Mouse (Mus musculus) cerebellum, adult 8-10 months (tissue): ENCODE results near the gene Epha7.

Experiments
- DNase-seq: peaks from one replicate; pipeline ENCODE4 v3.0.0; 2022

Epha7 gene

GRCm38 (mm10) chr4:28901496-28901895, 88.6 kb downstream of the Epha7 start:
- DNase-seq, result peak; percentile 17

DNA sequence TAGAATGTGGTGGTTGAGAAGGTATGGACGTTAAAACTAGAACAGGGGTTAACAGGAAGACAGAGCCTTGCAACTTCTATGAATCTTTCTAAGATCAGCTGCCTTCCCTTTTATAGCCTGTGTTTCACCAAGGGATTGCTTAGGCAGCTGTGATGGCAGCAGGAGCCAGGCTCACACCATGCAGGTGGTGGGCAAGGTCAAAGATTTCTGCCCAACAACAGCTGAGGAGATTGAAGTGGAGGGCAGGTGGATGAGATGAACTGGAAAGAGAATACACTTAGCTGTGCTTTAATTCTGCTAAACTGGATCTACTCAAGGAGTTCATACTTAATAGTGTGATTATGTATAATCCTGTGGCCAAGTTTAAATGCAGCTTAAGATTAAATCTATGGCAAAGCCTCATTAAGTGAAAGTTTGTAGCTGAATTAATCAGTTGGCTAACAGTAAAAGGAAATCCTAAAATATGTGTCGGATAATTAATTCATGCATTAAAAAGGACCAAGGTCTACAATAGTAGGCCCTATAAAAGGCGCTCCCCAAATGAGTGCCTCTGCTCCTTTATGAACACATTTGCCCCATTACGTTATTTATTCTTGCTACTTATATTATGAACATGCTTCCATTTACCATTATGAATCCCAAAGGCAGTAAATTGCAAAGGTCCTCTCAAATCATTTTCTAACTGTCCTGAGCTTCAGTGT, 89.2 kb downstream of the Epha7 start:
- no peak for DNase-seq

- DNase-seq, result no peak
These were observed 94.1 kb downstream of the Epha7 start for GRCm38 (mm10) chr4:28906985-28907384.

DNA sequence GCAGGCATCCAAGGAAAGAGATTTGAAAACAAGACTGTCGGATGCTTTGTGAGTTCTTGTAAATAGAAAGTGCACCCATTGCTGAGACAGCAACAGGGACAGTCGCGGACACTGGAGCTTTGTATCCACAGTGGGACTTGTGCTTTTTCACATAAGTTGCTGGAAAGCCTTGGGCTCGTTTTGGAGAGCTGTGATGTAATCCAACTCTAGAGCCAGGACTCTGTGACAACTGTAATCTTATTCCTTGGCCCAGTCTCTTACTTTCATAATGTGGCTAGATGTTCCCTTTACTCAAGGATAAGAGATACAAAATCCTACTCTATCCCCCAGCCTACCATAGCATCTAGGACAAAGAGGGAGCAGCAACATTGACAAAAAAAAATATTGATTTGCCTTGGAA, 97.2 kb downstream of the Epha7 start:
- no peak for DNase-seq

- DNase-seq, result no peak
These were observed 99.1 kb downstream of the Epha7 start for GRCm38 (mm10) chr4:28912028-28912427.

DNA sequence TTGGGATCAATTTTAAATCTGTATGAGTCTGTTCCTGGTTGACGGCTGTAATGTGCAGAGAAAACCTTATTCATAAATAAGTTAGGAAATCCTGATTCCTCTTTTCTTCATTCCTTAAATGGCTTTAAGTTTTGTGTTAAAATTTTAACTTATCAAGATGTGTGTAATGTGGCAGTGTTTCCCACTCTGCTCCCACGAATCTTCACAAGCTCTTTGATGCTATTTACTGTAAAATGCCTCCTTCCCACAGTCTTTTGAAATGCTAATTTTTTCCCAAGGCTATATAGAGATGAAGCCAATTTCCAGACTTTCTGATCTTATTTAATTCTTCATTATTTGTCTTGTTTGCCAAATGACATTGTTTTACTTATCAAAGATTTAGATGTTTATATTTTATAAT, 100.7 kb downstream of the Epha7 start:
- DNase-seq, result no peak

- DNase-seq, result no peak
These were observed 107.7 kb downstream of the Epha7 start for GRCm38 (mm10) chr4:28920645-28921044.

- DNase-seq, result no peak
These were observed 113.1 kb downstream of the Epha7 start for GRCm38 (mm10) chr4:28926072-28926471.

DNA sequence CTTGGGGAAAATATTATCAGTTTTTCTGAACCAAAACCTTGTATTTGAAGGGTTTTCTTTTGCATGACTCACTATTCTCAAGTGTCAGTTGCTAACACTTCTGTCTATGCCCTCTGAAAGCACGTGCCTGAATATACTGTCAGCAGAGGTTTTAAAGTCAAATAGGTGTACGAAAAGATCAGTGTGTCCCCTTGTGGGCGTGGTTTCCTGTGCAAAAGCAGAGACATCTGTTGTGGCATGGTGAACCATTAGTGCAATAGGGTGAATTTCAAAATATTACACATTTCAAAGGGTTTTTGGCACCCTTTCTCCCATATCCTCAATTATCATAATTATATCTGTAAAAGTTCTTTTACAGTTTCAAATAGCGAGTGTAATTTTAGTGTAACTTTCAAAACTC, 120.5 kb downstream of the Epha7 start:
- DNase-seq, result no peak

GRCm38 (mm10) chr4:28934802-28935201, 121.9 kb downstream of the Epha7 start:
- DNase-seq, result no peak

- no peak for DNase-seq
These were observed 122.6 kb downstream of the Epha7 start for GRCm38 (mm10) chr4:28935567-28935966.

- no peak for DNase-seq
These were observed 127.8 kb downstream of the Epha7 start for GRCm38 (mm10) chr4:28940710-28941109.

DNA sequence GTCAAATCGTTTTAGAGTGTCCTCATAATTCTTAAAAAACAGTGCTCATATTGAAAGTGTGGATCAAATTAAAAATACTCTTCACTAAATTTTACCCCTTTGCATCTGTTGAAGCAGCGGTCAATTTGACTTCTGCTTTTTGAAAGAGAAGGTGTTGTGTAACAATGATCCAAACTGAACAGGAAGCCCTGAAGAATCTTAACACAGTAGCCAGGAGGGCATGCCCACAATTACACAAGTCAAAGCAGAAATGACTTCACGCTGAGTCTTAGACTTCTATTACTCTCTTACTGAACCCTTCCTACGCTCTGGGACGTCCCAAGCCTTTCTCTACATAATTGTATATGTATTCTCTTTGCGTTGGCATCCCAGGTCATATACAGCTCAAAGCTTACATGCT, 131.3 kb downstream of the Epha7 start:
- DNase-seq, result no peak

DNA sequence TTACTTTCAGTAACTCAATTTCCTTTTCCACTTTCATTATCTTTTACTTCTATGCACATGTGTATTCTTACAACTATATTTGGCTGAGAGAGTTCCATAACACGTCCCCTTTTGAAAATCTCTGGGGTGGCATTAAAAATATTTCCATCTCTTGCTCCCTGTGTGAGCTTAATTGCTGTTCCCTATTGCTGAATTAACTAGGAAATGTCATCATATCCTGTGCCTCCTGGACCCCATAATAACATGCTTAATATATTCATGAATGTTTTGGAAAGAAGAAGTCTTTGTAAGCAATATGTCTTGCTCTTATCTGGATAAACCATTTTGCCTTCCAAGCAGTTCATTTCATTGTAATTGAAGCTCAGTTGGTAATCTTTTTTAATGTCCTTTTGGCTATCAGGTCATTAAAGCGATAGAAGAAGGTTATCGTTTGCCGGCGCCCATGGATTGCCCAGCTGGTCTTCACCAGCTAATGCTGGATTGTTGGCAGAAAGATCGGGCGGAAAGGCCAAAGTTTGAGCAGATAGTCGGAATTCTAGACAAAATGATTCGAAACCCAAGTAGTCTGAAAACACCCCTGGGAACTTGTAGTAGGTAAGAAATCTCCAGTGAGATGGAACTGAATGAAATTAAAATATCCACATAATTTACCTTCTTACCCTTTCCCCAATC, 148.1 kb downstream of the Epha7 start:
- DNase-seq, result no peak

GRCm38 (mm10) chr4:28967584-28968315, 154.8 kb downstream of the Epha7 start:
- DNase-seq, result no peak

DNA sequence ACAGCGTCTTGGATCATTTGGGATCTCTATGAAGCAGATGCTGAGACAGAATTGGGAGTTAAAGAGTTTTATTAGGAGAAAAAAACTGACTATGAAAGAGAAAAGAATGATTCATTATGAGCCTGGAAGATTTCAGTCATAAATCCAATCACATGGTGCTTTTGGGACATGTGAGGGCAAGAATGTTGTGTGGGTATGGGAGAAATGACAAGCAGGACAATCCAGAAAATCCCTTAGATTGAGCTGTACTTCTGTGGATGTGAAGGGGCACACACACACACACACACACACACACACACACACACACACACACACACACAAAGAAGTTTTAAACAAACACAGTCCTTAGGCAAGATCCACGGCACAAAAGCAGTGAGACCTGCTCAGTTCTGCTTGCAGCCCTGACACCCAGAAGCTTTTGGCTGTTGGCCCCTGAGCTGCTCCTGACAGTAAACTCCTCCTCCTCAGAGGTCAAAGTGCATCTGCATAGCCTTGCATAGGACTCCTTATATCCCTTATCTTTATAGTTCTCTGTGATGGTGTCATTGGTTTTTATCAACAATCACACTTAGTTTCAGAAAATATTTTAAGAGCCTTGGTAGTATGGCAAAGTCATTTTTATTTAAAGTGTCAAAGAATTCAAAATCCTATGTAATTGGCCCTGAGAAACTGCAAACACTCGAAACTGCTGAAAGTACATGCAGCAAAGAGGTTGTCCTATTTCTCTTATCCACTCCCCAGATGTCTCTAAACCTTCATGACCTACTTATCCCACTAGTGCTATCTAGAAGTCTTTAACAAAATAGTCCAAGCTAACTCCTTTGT, 185.7 kb downstream of the Epha7 start:
- no peak for DNase-seq

DNA sequence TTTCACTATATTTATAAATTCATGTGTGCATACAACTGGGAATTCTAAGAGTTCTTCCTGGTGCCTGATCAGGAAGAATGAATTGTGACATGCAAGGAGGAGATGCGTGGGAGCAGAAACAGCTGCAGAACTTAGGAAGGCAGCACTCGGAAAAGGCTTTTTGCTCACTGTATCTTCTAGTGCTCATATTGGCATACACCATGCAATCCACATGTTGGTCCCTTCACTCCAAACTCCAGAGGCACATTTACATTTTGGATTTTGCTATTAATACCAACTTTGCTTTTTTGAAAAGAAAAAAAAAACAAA, 186.3 kb downstream of the Epha7 start:
- DNase-seq, result no peak

- no peak for DNase-seq
These were observed 197.4 kb downstream of the Epha7 start for GRCm38 (mm10) chr4:29010333-29010732.
